Mouse (Mus musculus) adipose tissue, adult 10 weeks (tissue): ENCODE data around the gene Rrm2. TPM values are rescaled to one million over a fixed set of nuclear protein-coding genes. Genes with fewer than 3 reads are reported as not detected.

Experiments used
- polyA plus RNA-seq: library from polyadenylated mRNA; stranded (reverse); fragments of 350-450 nt; fragmentation: Illumina TruSeq; extraction: RNeasy Lipid Tissue Mini Kit (QIAGEN cat#74804); gene quantifications from one replicate; pipeline ENCODE4 v1.2.3, GENCODE M21; 2014; ENCODE audit warnings: low read depth, low replicate concordance

Rrm2 gene
- polyA plus RNA-seq: 5.0 TPM

DNA sequence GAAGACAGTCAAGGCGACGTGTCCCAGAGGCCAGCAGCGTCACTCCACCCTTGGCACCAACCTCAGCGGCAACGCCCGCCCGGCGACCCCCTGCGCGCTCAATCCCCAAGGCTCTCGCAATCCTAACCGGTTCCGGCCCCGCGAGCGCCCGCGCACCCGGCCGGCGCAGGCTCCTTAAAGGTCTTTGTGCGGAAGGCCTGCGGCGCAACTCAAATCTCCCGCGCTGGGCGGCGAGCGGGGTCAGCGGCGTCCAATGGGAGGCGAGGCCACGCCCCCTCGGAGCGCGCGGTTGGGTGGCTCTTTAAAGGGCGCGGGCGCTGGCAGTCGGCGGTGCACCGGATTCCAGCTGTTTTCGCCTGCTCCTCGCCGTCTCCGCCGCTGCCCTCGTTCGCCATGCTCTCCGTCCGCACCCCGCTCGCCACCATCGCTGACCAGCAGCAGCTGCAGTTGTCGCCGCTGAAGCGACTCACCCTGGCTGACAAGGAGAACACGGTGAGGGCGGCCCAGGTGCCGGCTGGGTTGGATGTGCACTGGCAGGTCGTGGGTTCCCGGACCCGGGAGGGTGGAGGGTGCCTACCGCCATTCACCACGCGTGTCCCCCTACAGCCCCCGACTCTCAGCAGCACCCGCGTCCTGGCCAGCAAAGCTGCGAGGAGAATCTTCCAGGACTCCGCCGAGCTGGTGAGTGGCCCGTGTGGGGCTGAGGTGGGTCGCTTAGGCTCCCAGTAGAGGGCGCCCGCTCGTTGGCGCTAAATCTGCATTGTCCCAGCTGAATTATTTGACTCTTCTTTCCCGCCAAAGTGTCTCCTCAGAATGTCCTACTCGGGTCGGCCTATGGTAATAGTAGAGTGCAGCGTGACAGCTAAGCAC, at the start of gene Rrm2:
Gene Rrm2 (plus strand): TSS at position 288 of the 870 bp plus-strand sequence.

DNA sequence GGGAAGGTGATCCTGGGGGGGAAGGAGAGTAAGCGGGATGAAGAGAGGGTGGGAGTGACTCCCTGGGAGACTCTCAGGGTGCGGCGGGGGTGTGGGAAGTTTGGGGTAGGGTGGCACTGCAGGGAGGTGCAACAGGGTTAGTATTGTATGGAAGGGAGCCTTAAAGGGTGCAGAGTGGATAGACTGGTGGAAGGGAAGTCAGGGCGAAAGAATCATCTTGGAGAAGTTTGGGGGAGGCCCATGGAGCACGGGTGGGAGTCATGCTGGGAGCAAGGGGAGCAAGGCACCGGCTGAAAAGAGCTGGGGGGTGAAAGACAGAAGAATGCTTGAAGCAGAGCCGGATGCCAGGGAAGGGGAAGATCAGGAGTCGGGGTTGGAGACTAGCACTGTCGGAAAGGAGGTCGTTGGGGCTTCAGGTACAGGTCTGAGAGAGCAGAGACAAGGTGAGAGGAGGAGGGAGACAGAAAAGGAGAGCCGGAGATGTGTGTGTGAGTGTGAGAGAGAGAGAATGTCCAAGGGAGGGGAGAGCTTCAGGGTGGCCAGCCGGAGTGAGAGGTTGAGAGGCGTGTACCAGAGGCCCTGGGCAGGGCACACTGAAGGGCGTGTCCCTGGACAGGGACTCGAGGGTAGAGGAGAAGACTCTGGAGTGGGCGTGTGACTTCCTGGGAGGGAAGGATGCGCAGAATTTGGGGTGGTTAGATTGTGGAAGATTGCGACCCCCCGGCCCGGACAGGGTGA, 26.6 kb upstream of the Rrm2 start, which contains the start of gene Cys1:
Gene Cys1 (minus strand): TSS at position 528 of the 738 bp plus-strand sequence.

Other genes starting within 250 kb of the Rrm2 start
- gene Taf1b, start 209.9 kb upstream of the Rrm2 start, polyA plus RNA-seq: 11.4 TPM
- gene Grhl1, start 136.0 kb upstream of the Rrm2 start, polyA plus RNA-seq: 13.3 TPM
- 8.7 TPM for gene Klf11, start 57.0 kb upstream of the Rrm2 start, polyA plus RNA-seq
- gene Cys1, start 26.4 kb upstream of the Rrm2 start, polyA plus RNA-seq: 11.0 TPM
- 27.4 TPM for gene Mboat2, start 122.6 kb downstream of the Rrm2 start, polyA plus RNA-seq